Mouse (Mus musculus) myocyte (in vitro differentiated cells): ENCODE measurements around the gene Stra6.

ENCODE experiments used
- MAX ChIP-seq: IDR thresholded peaks from one replicate; pipeline ENCODE4 v1.6.1; 2011; ENCODE audit warnings: low read depth, mild to moderate bottlenecking, control low read depth
- MYOG ChIP-seq, 3 experiments: IDR thresholded peaks; one replicate each; pipeline ENCODE4 v1.6.1; 2011; ENCODE audit warnings: control low read depth in 2 of 3, low read depth in 2 of 3, mild to moderate bottlenecking in 2 of 3; ENCODE audit not compliant: insufficient read length in 2 of 3, control insufficient read depth in 1 of 3, insufficient read depth in 1 of 3
- POLR2A ChIP-seq: IDR thresholded peaks from one replicate; pipeline ENCODE4 v1.6.1; 2011; ENCODE audit warnings: low read depth, mild to moderate bottlenecking, control low read depth, moderate library complexity; ENCODE audit not compliant: insufficient read length

DNA sequence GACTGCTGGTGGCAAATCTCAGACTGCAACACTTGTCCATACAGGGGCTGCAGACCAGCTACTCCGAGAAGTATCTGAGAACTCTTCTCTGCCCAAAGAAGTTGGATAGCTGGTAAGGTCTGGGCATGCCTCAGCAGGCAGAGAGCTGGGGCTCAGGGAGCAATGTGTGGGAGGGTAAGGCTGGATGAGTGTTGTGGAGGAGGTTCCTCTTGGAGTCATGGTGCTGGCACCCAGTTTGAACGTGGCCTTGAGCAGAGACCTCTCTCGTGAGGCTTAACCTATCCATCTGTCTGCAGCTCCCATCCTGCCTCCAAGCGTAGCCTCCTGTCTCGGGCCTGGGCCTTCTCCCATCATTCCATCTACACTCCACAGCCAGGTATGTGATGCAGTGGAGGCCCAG, 81.8 kb downstream of the Stra6 start:
- TF ChIP-seq MYOG (IDR thresholded peaks at IDR 0.05; ENCODE audit: control insufficient read depth in 1 of 3, insufficient read depth in 1 of 3, insufficient read length in 2 of 3, low read depth in 2 of 3) = no peak
- TF ChIP-seq POLR2A = no peak
- TF ChIP-seq MAX = no peak
